Mouse (Mus musculus): Measurements from ENCODE around the gene Tet3. TPM values are rescaled to one million over a fixed set of nuclear protein-coding genes. Genes with fewer than 3 reads are reported as not detected.

Gene Tet3
- polyA plus RNA-seq, 1 experiment = 7.4 TPM

DNA sequence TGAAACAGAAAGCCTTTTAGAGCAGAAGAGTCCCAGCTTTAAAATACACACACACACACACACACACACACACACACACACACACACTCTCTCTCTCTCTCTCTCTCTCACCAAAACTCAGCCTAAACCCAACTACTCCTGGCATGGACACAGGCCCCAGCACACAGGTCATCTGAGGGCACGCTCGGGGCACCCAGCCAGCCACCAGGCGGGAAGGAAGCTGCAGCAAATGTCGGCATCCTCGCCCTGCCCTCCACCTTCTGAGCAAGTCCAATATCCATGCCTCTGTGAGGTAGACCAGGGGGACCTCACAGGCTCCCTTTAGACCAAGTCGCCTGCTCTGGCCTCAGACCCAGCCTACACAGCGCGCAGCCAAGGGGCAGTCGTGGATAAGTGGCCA lies 14.4 kb upstream of the Tet3 start:
- no peaks in the 10 kb centered on the region for H3K9me3 ChIP-seq (replicated peaks; ENCODE audit: control insufficient read depth, insufficient read depth, low read length, poor library complexity, severe bottlenecking)
- H3K4me1 ChIP-seq (ENCODE audit: control insufficient read depth, insufficient read depth, low read length) = no peaks in the 10 kb centered on the region
- H3K27ac ChIP-seq (ENCODE audit: insufficient read depth, low read length) = no peak overlapping the region
- H3K9ac ChIP-seq (ENCODE audit: low read depth, poor library complexity, severe bottlenecking) = no peak overlapping the region
- H3K4me3 ChIP-seq (ENCODE audit: low read depth, low read length) = no peak overlapping the region
- no peaks in the 10 kb centered on the region for H3K27me3 ChIP-seq (ENCODE audit: control insufficient read depth, insufficient read depth, low read length, poor library complexity, severe bottlenecking)
- TF ChIP-seq CTCF (IDR thresholded peaks at IDR 0.05; ENCODE audit: low read depth, low read length) (no peak), EP300 (IDR thresholded peaks at IDR 0.05; ENCODE audit: insufficient read depth, low read depth, low read length) (no peak), POLR2A (IDR thresholded peaks at IDR 0.05; ENCODE audit: insufficient read depth, low read length) (no peak)
- H3K36me3 ChIP-seq (ENCODE audit: control insufficient read depth, insufficient read depth, low read length, poor library complexity, severe bottlenecking) = no peaks in the 10 kb centered on the region

DNA sequence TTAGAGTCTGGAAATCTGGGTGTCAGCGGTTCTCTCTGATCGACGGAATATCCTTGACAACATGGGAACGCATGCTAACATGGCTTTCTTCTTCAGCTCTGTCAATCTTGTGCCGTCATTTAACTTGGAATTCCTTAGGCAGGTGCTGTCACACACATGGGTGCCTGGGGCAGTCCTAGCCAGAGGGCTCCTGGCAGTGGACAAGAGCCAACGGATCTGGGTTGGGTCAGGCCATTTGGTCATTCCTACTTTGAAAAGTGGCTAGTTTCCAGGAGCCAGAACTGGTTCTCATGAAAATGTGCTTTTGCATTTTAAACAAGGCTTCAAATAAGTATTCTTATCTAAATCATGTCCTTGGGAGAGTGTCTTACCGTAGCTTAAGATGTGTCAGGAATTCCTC lies 12.9 kb upstream of the Tet3 start:
- no peaks in the 10 kb centered on the region for H3K4me1 ChIP-seq (ENCODE audit: control insufficient read depth, insufficient read depth, low read length)
- H3K4me3 ChIP-seq (ENCODE audit: low read depth, low read length) = no peak overlapping the region
- no peaks in the 10 kb centered on the region for H3K27me3 ChIP-seq (ENCODE audit: control insufficient read depth, insufficient read depth, low read length, poor library complexity, severe bottlenecking)
- TF ChIP-seq EP300 (IDR thresholded peaks at IDR 0.05; ENCODE audit: insufficient read depth, low read depth, low read length) = no peak
- TF ChIP-seq POLR2A (IDR thresholded peaks at IDR 0.05; ENCODE audit: insufficient read depth, low read length) = no peak
- TF ChIP-seq CTCF (IDR thresholded peaks at IDR 0.05; ENCODE audit: low read depth, low read length) = no peak
- no peak overlapping the region for H3K9ac ChIP-seq (ENCODE audit: low read depth, poor library complexity, severe bottlenecking)
- H3K36me3 ChIP-seq (ENCODE audit: control insufficient read depth, insufficient read depth, low read length, poor library complexity, severe bottlenecking) = no peaks in the 10 kb centered on the region
- no peak overlapping the region for H3K27ac ChIP-seq (ENCODE audit: insufficient read depth, low read length)
- H3K9me3 ChIP-seq (replicated peaks; ENCODE audit: control insufficient read depth, insufficient read depth, low read length, poor library complexity, severe bottlenecking) = no peaks in the 10 kb centered on the region

DNA sequence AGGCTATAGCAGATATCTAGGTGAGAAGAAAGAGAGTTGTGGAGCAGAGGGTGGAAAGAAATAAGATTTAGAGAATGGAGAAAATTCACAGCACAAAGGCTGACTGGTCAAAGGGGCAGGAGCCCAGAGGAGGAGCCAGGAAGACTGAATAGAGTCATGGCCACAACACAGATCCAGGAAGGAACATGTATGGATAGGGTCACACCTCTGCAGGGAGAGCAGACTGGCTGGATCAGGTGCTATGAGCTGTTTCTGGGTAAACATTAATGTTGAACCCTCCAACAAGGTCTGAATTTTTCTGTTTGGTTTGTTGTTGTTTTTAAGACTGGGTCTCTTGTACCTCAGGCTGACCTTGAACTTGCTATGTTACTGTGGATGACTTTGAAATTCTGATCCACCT lies 5.1 kb upstream of the Tet3 start:
- no peak overlapping the region for H3K9ac ChIP-seq (ENCODE audit: low read depth, poor library complexity, severe bottlenecking)
- TF ChIP-seq POLR2A (IDR thresholded peaks at IDR 0.05; ENCODE audit: insufficient read depth, low read length) (no peak), EP300 (IDR thresholded peaks at IDR 0.05; ENCODE audit: insufficient read depth, low read depth, low read length) (no peak), CTCF (IDR thresholded peaks at IDR 0.05; ENCODE audit: low read depth, low read length) (no peak)

DNA sequence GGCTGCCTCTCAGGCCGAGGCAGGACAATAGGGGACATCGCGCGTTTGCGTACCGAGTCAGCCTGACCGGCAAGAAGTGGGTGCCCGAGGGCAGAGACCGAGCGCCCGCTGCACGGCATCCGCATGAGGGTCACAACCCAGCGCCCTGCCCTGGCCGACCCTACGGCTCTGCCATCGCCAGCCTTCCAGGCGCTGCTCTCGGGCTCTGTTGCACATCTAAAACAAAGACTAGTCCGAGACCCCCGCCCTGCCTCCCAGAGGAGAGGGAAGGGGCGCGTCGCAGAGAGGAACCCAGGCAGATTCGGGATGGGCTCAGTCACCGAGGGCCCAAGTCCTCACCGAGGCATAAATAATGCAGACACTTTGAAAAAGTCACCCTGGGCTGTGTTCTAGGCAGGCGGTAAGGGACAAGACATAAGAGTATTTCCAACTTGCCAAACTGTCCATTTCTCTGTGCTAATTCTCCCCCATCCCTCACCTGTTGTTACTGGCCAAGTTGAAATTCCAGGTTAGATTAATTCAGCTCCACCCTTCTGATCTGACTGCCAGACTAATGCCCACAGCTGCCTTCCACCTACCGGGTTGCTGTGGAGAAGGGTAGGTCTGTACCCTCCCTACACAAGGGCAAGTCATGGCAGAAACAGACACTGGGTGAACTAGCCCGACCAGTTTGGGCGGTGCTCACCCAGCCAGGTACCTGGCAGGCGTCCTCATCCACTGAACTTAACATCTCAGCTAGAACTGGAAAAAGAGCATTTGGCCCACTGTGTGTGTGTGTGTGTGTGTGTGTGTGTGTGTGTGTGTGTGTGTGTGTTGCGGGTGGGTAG lies 1.7 kb downstream of the Tet3 start:
- Histone ChIP-seq H3K36me3 (ENCODE audit: control insufficient read depth, insufficient read depth, low read length, poor library complexity, severe bottlenecking) (no peaks in the 10 kb centered on the region), H3K9ac (ENCODE audit: low read depth, poor library complexity, severe bottlenecking) (peak overlapping the region; percentile 97), H3K27ac (ENCODE audit: insufficient read depth, low read length) (no peak overlapping the region), H3K4me3 (ENCODE audit: low read depth, low read length) (peak overlapping the region; percentile 82), H3K4me1 (ENCODE audit: control insufficient read depth, insufficient read depth, low read length) (peaks cover 2% of the 10 kb centered on the region), H3K27me3 (ENCODE audit: control insufficient read depth, insufficient read depth, low read length, poor library complexity, severe bottlenecking) (no peaks in the 10 kb centered on the region), H3K9me3 (replicated peaks; ENCODE audit: control insufficient read depth, insufficient read depth, low read length, poor library complexity, severe bottlenecking) (no peaks in the 10 kb centered on the region)
- no peak for TF ChIP-seq POLR2A (IDR thresholded peaks at IDR 0.05; ENCODE audit: insufficient read depth, low read length)
- no peak for TF ChIP-seq EP300 (IDR thresholded peaks at IDR 0.05; ENCODE audit: insufficient read depth, low read depth, low read length)
- TF ChIP-seq CTCF (IDR thresholded peaks at IDR 0.05; ENCODE audit: low read depth, low read length) = no peak

More for the DNA sequence above, 5.1 kb upstream of the Tet3 start:
- no peaks in the 10 kb centered on the region for H3K4me1 ChIP-seq (ENCODE audit: control insufficient read depth, insufficient read depth, low read length)
- H3K36me3 ChIP-seq (ENCODE audit: control insufficient read depth, insufficient read depth, low read length, poor library complexity, severe bottlenecking) = no peaks in the 10 kb centered on the region
- no peak overlapping the region for H3K4me3 ChIP-seq (ENCODE audit: low read depth, low read length)
- H3K27ac ChIP-seq (ENCODE audit: insufficient read depth, low read length) = no peak overlapping the region
- H3K9me3 ChIP-seq (replicated peaks; ENCODE audit: control insufficient read depth, insufficient read depth, low read length, poor library complexity, severe bottlenecking) = no peaks in the 10 kb centered on the region
- no peaks in the 10 kb centered on the region for H3K27me3 ChIP-seq (ENCODE audit: control insufficient read depth, insufficient read depth, low read length, poor library complexity, severe bottlenecking)

DNA sequence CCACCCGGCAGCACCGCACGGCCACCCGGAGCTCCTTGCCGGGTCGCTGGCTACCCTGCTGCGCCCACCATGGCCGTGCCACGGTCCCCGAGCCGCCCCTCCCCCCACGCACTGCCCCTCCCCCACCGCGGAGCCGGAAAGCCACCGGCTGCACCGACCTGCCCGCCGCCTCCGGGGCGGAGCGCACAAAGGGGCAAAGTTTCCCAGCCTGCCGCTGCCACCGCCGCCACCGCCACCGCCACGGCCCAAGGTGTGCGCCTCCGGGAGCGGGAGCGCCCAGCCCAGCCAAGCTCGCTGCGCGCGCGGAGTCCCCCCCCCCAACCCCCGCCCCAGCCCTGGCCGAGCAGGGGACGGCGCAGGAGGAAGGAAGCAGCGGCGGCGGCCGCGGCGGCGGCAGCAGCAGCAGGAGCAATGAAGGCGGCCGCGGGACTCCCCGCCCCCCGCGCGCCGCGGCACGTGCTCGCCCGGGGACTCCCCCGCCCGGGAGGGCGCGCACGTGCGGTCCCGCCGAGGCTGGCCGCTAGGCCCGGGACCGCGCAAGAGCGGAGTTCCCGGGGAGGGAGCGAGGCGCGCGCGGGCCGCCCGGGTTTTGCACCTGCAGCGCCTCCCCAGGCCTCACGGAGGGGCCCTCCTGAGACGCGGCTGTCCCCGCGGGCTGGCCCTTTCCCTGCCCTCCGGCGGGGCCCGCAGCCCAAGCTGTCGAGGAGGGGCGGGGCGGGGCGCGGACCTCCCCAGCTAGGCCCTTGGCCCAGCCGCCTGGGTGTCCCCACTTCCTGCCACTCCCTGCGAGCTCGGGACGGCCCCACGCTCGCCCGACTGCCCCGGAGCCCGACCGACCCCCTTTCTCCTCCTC lies 2.5 kb downstream of the Tet3 start:
- H3K9ac ChIP-seq (ENCODE audit: low read depth, poor library complexity, severe bottlenecking) = peak overlapping the region; percentile 97
- H3K4me3 ChIP-seq (ENCODE audit: low read depth, low read length) = peak overlapping the region; percentile 82
- H3K36me3 ChIP-seq (ENCODE audit: control insufficient read depth, insufficient read depth, low read length, poor library complexity, severe bottlenecking) = no peaks in the 10 kb centered on the region
- peaks cover 2% of the 10 kb centered on the region for H3K4me1 ChIP-seq (ENCODE audit: control insufficient read depth, insufficient read depth, low read length)
- no peak for TF ChIP-seq POLR2A (IDR thresholded peaks at IDR 0.05; ENCODE audit: insufficient read depth, low read length)
- H3K9me3 ChIP-seq (replicated peaks; ENCODE audit: control insufficient read depth, insufficient read depth, low read length, poor library complexity, severe bottlenecking) = no peaks in the 10 kb centered on the region
- no peak overlapping the region for H3K27ac ChIP-seq (ENCODE audit: insufficient read depth, low read length)
- no peaks in the 10 kb centered on the region for H3K27me3 ChIP-seq (ENCODE audit: control insufficient read depth, insufficient read depth, low read length, poor library complexity, severe bottlenecking)

All from ES-Bruce4 (cell line).